Mouse (Mus musculus): ENCODE measurements at regions not wholly inside any gene's neighbourhood (a gene's known extent, or its start where the extent isn't known, plus 50 kb on each side); places are given as distances from the start of the nearest gene placed in this dataset.

DNA sequence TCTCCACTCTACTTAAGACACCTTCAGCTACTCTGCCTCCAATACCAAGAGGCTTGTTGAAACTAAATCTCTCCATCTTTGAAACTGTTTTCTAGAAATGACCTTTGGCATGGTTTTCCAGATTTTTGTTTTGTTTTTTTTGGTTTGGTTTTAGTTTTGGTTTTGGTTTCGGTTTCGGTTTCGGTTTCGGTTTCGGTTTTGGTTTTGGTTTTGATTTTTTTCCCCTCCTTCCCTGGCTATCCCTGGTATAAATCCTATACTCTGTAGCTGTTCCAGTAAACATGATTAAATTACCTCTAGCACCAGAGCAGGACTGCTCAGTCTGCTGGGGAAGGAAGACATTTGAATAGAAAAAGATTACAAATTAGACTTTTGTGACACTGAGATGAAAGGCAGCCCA is 454.0 kb downstream of the Nuf2 start:
- Histone ChIP-seq H3K27me3 (ENCODE audit: control insufficient read depth, insufficient read depth, low read length) (no peaks in the 10 kb centered on the region), H3K79me2 (ENCODE audit: control insufficient read depth, insufficient read depth, low read length) (no peaks in the 10 kb centered on the region), H3K4me1 (ENCODE audit: control insufficient read depth, insufficient read depth, low read length) (no peaks in the 10 kb centered on the region), H3K4me3 (ENCODE audit: insufficient read depth, low read depth, low read length) (no peak overlapping the region), H3K36me3 (ENCODE audit: control insufficient read depth, insufficient read depth, low read length) (no peaks in the 10 kb centered on the region), H3K27ac (replicated peaks; ENCODE audit: insufficient read depth, low read depth, low read length) (no peak overlapping the region), H3K9ac (ENCODE audit: low read depth, low read length) (no peak overlapping the region)
- 99% methylated on average over 5 of the region's 5 CpGs for WGBS
- no peak for DNase-seq (ENCODE audit: extremely low read depth, low read depth, low spot score)
- TF ChIP-seq CTCF (IDR thresholded peaks at IDR 0.05; ENCODE audit: low read depth, low read length) (no peak), POLR2A (IDR thresholded peaks at IDR 0.05; ENCODE audit: extremely low read depth, insufficient read depth, low read length) (no peak)

DNA sequence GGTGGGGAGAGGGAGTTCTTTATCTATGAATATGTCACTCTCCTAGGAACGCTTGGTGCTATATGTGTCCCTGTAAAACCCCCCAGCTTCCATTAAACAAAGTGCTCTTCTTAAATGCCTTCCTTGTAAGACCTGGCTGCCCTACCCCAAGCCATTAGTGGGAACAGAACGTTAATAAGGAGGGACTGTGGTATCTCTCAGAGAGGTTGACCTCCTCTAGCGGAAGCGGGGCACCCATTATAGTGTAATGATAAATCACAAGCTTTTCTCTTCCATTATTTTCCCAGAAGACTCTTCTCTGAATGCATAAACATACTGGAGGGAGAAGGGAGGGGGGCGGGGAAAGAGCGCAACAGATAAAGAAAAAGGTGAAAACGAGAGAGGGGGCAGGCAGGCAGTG is 455.3 kb downstream of the Nuf2 start:
- Histone ChIP-seq H3K27ac (replicated peaks; ENCODE audit: insufficient read depth, low read depth, low read length) (no peak overlapping the region), H3K36me3 (ENCODE audit: control insufficient read depth, insufficient read depth, low read length) (no peaks in the 10 kb centered on the region), H3K27me3 (ENCODE audit: control insufficient read depth, insufficient read depth, low read length) (no peaks in the 10 kb centered on the region), H3K79me2 (ENCODE audit: control insufficient read depth, insufficient read depth, low read length) (no peaks in the 10 kb centered on the region), H3K9ac (ENCODE audit: low read depth, low read length) (no peak overlapping the region), H3K4me1 (ENCODE audit: control insufficient read depth, insufficient read depth, low read length) (no peaks in the 10 kb centered on the region), H3K4me3 (ENCODE audit: insufficient read depth, low read depth, low read length) (no peak overlapping the region)
- WGBS, result 79% methylated on average over 7 of the region's 7 CpGs
- no peak for DNase-seq (ENCODE audit: extremely low read depth, low read depth, low spot score)
- no peak for TF ChIP-seq CTCF (IDR thresholded peaks at IDR 0.05; ENCODE audit: low read depth, low read length)
- no peak for TF ChIP-seq POLR2A (IDR thresholded peaks at IDR 0.05; ENCODE audit: extremely low read depth, insufficient read depth, low read length)

DNA sequence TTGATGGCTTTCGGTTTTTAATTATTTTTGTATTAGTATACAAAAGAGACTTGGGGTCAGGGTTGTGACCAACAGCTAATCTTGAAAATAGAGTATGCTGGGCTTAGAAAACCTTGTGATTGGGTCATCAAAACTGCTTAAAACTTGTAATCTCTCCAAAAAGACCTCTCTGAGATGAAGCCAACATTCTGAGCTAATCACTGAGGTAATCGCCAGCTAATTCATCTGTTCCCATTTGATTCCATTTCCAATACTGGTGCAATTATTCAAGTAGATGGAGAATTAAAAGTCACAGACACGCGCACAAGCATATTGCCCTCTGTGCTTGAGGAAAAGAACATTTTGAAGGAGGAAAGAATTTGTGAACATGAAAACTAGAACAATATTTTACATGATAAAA is 459.9 kb downstream of the Nuf2 start:
- Histone ChIP-seq H3K79me2 (ENCODE audit: control insufficient read depth, insufficient read depth, low read length) (no peaks in the 10 kb centered on the region), H3K27me3 (ENCODE audit: control insufficient read depth, insufficient read depth, low read length) (no peaks in the 10 kb centered on the region), H3K27ac (replicated peaks; ENCODE audit: insufficient read depth, low read depth, low read length) (no peak overlapping the region), H3K9ac (ENCODE audit: low read depth, low read length) (no peak overlapping the region), H3K36me3 (ENCODE audit: control insufficient read depth, insufficient read depth, low read length) (no peaks in the 10 kb centered on the region), H3K4me3 (ENCODE audit: insufficient read depth, low read depth, low read length) (no peak overlapping the region), H3K4me1 (ENCODE audit: control insufficient read depth, insufficient read depth, low read length) (no peaks in the 10 kb centered on the region)
- no peak for DNase-seq (ENCODE audit: extremely low read depth, low read depth, low spot score)
- TF ChIP-seq CTCF (IDR thresholded peaks at IDR 0.05; ENCODE audit: low read depth, low read length), result no peak
- TF ChIP-seq POLR2A (IDR thresholded peaks at IDR 0.05; ENCODE audit: extremely low read depth, insufficient read depth, low read length), result no peak
- WGBS, result 92% methylated on average over 4 of the region's 4 CpGs

- no peak for TF ChIP-seq CTCF (IDR thresholded peaks at IDR 0.05; ENCODE audit: low read depth, low read length)
- TF ChIP-seq POLR2A (IDR thresholded peaks at IDR 0.05; ENCODE audit: extremely low read depth, insufficient read depth, low read length), result no peak
- WGBS, result 70% methylated on average over 3 of the region's 3 CpGs
Measured at GRCm38 (mm10) chr1:169069647-169070046, 461.6 kb downstream of the Nuf2 start.

GRCm38 (mm10) chr1:169066795-169067194 is 464.5 kb downstream of the Nuf2 start:
- Histone ChIP-seq H3K9ac (ENCODE audit: low read depth, low read length) (no peak overlapping the region), H3K36me3 (ENCODE audit: control insufficient read depth, insufficient read depth, low read length) (no peaks in the 10 kb centered on the region), H3K27me3 (ENCODE audit: control insufficient read depth, insufficient read depth, low read length) (no peaks in the 10 kb centered on the region; the same call in 1 of the 2 replicates), H3K79me2 (ENCODE audit: control insufficient read depth, insufficient read depth, low read length) (no peaks in the 10 kb centered on the region), H3K4me3 (ENCODE audit: insufficient read depth, low read depth, low read length) (no peak overlapping the region), H3K27ac (replicated peaks; ENCODE audit: insufficient read depth, low read depth, low read length) (no peak overlapping the region), H3K4me1 (ENCODE audit: control insufficient read depth, insufficient read depth, low read length) (no peaks in the 10 kb centered on the region)
- TF ChIP-seq POLR2A (IDR thresholded peaks at IDR 0.05; ENCODE audit: extremely low read depth, insufficient read depth, low read length) (no peak), CTCF (IDR thresholded peaks at IDR 0.05; ENCODE audit: low read depth, low read length) (no peak)
- WGBS, result 66% methylated on average over 4 of the region's 4 CpGs
- no peak for DNase-seq (ENCODE audit: extremely low read depth, low read depth, low spot score)

More at GRCm38 (mm10) chr1:169069647-169070046, 461.6 kb downstream of the Nuf2 start:
- no peak overlapping the region for H3K9ac ChIP-seq (ENCODE audit: low read depth, low read length)
- DNase-seq (ENCODE audit: extremely low read depth, low read depth, low spot score), result no peak
- no peaks in the 10 kb centered on the region for H3K36me3 ChIP-seq (ENCODE audit: control insufficient read depth, insufficient read depth, low read length)
- H3K79me2 ChIP-seq (ENCODE audit: control insufficient read depth, insufficient read depth, low read length), result no peaks in the 10 kb centered on the region
- H3K4me1 ChIP-seq (ENCODE audit: control insufficient read depth, insufficient read depth, low read length), result no peaks in the 10 kb centered on the region
- no peak overlapping the region for H3K27ac ChIP-seq (replicated peaks; ENCODE audit: insufficient read depth, low read depth, low read length)
- no peak overlapping the region for H3K4me3 ChIP-seq (ENCODE audit: insufficient read depth, low read depth, low read length)
- no peaks in the 10 kb centered on the region; the same call in 1 of the 2 replicates for H3K27me3 ChIP-seq (ENCODE audit: control insufficient read depth, insufficient read depth, low read length)

DNA sequence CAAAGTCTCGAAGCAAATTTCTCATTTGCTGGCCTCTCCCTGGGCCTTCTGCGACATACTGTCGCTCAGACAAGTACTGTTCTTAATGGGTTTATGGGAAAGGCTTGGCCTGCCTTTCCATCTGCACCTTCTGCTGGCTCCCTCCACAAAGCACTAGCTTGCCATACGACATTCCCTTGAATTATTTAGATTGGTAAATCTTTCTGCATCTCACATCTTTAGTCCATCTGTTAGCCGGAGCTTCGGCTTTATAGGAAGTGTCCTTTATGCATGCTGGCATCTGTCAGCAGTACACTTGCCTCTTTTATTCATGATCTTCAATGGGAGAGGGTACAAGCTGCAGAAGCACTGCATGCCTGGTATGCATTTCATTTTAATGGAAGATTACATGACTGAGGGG is 470.6 kb downstream of the Nuf2 start:
- H3K36me3 ChIP-seq (ENCODE audit: control insufficient read depth, insufficient read depth, low read length), result no peaks in the 10 kb centered on the region
- no peaks in the 10 kb centered on the region for H3K79me2 ChIP-seq (ENCODE audit: control insufficient read depth, insufficient read depth, low read length)
- H3K27ac ChIP-seq (replicated peaks; ENCODE audit: insufficient read depth, low read depth, low read length), result no peak overlapping the region
- TF ChIP-seq POLR2A (IDR thresholded peaks at IDR 0.05; ENCODE audit: extremely low read depth, insufficient read depth, low read length) (no peak), CTCF (IDR thresholded peaks at IDR 0.05; ENCODE audit: low read depth, low read length) (no peak)
- DNase-seq (ENCODE audit: extremely low read depth, low read depth, low spot score), result no peak
- H3K4me3 ChIP-seq (ENCODE audit: insufficient read depth, low read depth, low read length), result no peak overlapping the region
- no peaks in the 10 kb centered on the region for H3K4me1 ChIP-seq (ENCODE audit: control insufficient read depth, insufficient read depth, low read length)
- 81% methylated on average over 6 of the region's 6 CpGs for WGBS
- no peak overlapping the region for H3K9ac ChIP-seq (ENCODE audit: low read depth, low read length)
- no peaks in the 10 kb centered on the region; the same call in 1 of the 2 replicates for H3K27me3 ChIP-seq (ENCODE audit: control insufficient read depth, insufficient read depth, low read length)

Data from liver, adult 2 months (tissue).